ENCODE assay signal across 13 mouse cellular contexts in the genomic region with DNA sequence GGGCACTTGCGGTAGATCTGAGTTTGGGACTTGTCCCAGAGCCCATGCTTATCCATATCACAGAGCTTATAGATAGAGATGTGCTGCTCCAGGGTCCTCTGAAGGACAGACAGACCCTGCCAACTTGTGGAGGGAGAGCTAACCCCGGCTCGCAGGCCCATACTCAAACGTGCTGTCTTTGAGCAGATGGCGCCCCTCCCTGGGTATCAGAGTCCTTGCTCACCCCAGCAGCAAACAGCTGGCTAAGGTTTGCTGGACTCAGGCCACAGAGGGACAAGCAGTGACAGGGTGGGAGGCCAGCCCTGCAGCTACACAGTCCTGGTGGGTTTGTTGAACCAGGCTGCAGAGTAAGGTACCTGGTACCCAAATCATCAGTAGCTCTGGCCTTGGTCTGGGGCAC. TPM values are rescaled to one million over a fixed set of nuclear protein-coding genes. Genes with fewer than 3 reads are reported as not detected.
DNase-seq lines count a peak whose midpoint lies in the region; ATAC-seq lines count a peak whose summit lies in the region.
"Had no signal": no experiment of that assay in that cellular context is flagged by ENCODE, and none has a peak within 500 bp of the region (broad histone marks: within the 10 kb centered on the region; RNA-seq: fewer than 3 reads in every experiment).

No protein-coding gene starts in this region.

- DNase-seq in adrenal gland, adult 2 months: peak; percentile 31
- DNase-seq in adrenal gland, postnatal 25 days: no peak
- peak; percentile 39 for DNase-seq in thymus, postnatal 4 days
- DNase-seq in thymus, postnatal 36 days: no peak
- no peak for DNase-seq in right cerebral cortex, adult 18-20 months
- DNase-seq: cerebellum, adult 2 months had no signal

- 44% methylated on average over 5 of the region's 5 CpGs for WGBS in intestine, embryonic 16.5 days
- WGBS in intestine, embryonic 15.5 days: 34% methylated on average over 5 of the region's 5 CpGs

- no peak for ATAC-seq in intestine, embryonic 16.5 days
- no peak for ATAC-seq in intestine, embryonic 15.5 days
- ATAC-seq in megakaryocyte progenitor cell, adult 5-6 weeks (replicated peaks; ENCODE audit: poor library complexity): no peak
- ATAC-seq: forebrain, embryonic 16.5 days; inflammation-experienced regulatory T-cells, adult 6 months had no signal

- H3K4me3 ChIP-seq in intestine, embryonic 16.5 days (ENCODE audit: low read length): no peak overlapping the region
- no peak overlapping the region for H3K4me3 ChIP-seq in intestine, embryonic 15.5 days (replicated peaks)
- H3K4me3 ChIP-seq: liver, embryonic 15.5 days; neural tube, embryonic 12.5 days had no signal

- no peaks in the 10 kb centered on the region for H3K9me3 ChIP-seq in intestine, embryonic 16.5 days (ENCODE audit: control insufficient read depth, low read length)
- H3K9me3 ChIP-seq in intestine, embryonic 15.5 days: no peaks in the 10 kb centered on the region
- H3K9me3 ChIP-seq: liver, embryonic 15.5 days; neural tube, embryonic 12.5 days had no signal

- no peak overlapping the region for H3K4me2 ChIP-seq in intestine, embryonic 16.5 days (ENCODE audit: low read depth, low read length)
- no peak overlapping the region for H3K4me2 ChIP-seq in intestine, embryonic 15.5 days (replicated peaks)
- H3K4me2 ChIP-seq: liver, embryonic 15.5 days; neural tube, embryonic 12.5 days had no signal

- H3K27me3 ChIP-seq in intestine, embryonic 16.5 days (replicated peaks; ENCODE audit: control insufficient read depth, insufficient read depth, low read length): no peaks in the 10 kb centered on the region
- no peaks in the 10 kb centered on the region for H3K27me3 ChIP-seq in intestine, embryonic 15.5 days (replicated peaks)

- no peak overlapping the region for H3K27ac ChIP-seq in intestine, embryonic 16.5 days (ENCODE audit: low read length)
- no peak overlapping the region for H3K27ac ChIP-seq in intestine, embryonic 15.5 days
- H3K27ac ChIP-seq: liver, embryonic 15.5 days; neural tube, embryonic 12.5 days had no signal

- H3K36me3 ChIP-seq in intestine, embryonic 16.5 days (ENCODE audit: control insufficient read depth, insufficient read depth, low read length): peaks cover 3% of the 10 kb centered on the region; the same call in 1 of the 2 replicates
- H3K36me3 ChIP-seq in intestine, embryonic 15.5 days: 0 out of 2 replicates have a peak, but pooled peaks cover 6% of the 10 kb centered on the region

- peaks cover 2% of the 10 kb centered on the region; the same call in 1 of the 2 replicates for H3K4me1 ChIP-seq in intestine, embryonic 16.5 days (ENCODE audit: control insufficient read depth, insufficient read depth, low read length)
- H3K4me1 ChIP-seq in intestine, embryonic 15.5 days (replicated peaks): peaks cover 11% of the 10 kb centered on the region; the same call in 1 of the 2 replicates

- peak overlapping the region; percentile 22; the same call in 1 of the 2 replicates for H3K9ac ChIP-seq in intestine, embryonic 16.5 days (ENCODE audit: low read depth, low read length)
- no peak overlapping the region for H3K9ac ChIP-seq in intestine, embryonic 15.5 days
- H3K9ac ChIP-seq: liver, embryonic 15.5 days; neural tube, embryonic 12.5 days had no signal

RNA-seq across cellular contexts. Expression of a gene that starts 28.9 kb away (rescaled TPM):
- total RNA-seq in adrenal gland, adult 2 months (2021): 100 to 1,000 TPM; 191 to 208 TPM
- 94.4 and 133 TPM in 2 replicates for polyA plus RNA-seq in adrenal gland, adult 2 months (2012; rRNA removed)
- 187 and 190 TPM in 2 replicates for total RNA-seq in adrenal gland, postnatal 25 days (2021)
- 273 and 293 TPM in 2 replicates for polyA plus RNA-seq in intestine, embryonic 16.5 days (2015; fragmentation: Nextera tagmentation; extraction: Ambion mirVana)
- polyA plus RNA-seq in intestine, embryonic 15.5 days (2015; fragmentation: Nextera tagmentation; extraction: Ambion mirVana): 268 and 270 TPM in 2 replicates
- total RNA-seq in megakaryocyte progenitor cell, adult 5-6 weeks (2015): 102 and 116 TPM in 2 replicates
- total RNA-seq in megakaryocyte progenitor cell, adult 5-6 weeks (2017): 51.7 and 56.5 TPM in 2 replicates

RNA-seq across cellular contexts. Expression of a gene that starts 58.3 kb away (rescaled TPM):
- 10 to 100 TPM; 20.0 to 21.0 TPM for total RNA-seq in adrenal gland, adult 2 months (2021)
- polyA plus RNA-seq in adrenal gland, adult 2 months (2012; rRNA removed): 31.2 and 38.6 TPM in 2 replicates
- total RNA-seq in adrenal gland, postnatal 25 days (2021): 12.1 and 15.7 TPM in 2 replicates
- polyA plus RNA-seq in intestine, embryonic 16.5 days (2015; fragmentation: Nextera tagmentation; extraction: Ambion mirVana): 2.0 and 3.2 TPM in 2 replicates
- polyA plus RNA-seq in intestine, embryonic 15.5 days (2015; fragmentation: Nextera tagmentation; extraction: Ambion mirVana): 0.40 and 7.2 TPM in 2 replicates
- total RNA-seq in megakaryocyte progenitor cell, adult 5-6 weeks (2015): 3.7 TPM in 1 of 2 replicates, not detected in the other
- total RNA-seq in megakaryocyte progenitor cell, adult 5-6 weeks (2017): not detected in 2 replicates
- polyA plus RNA-seq: inflammation-experienced regulatory T-cells, adult 6 months had no signal

Comparison
In these comparisons a context has a peak if more than half of its experiments do, and no peak if none do; other contexts are left out.
1. DNase-seq: peak in adrenal gland, adult 2 months (single experiment) and thymus, postnatal 4 days (single experiment); none in adrenal gland, postnatal 25 days (single experiment), thymus, postnatal 36 days (0 of 2) and right cerebral cortex, adult 18-20 months (single experiment).